Mouse (Mus musculus) erythroblast, embryonic 14.5 days (primary cell): ENCODE results near the gene Dhrs1. TPM values are rescaled to one million over a fixed set of nuclear protein-coding genes. Genes with fewer than 3 reads are reported as not detected.
A peak's percentile ranks its signal among the peaks of the same experiment; 100 is the strongest.
"Not testable (repeated sequence)": the region's sequence is repeated elsewhere in the genome, so short reads cannot be mapped to it uniquely, and the experiment has no call there.

Source experiments
- H3K27me3 ChIP-seq: 2 replicates; pipeline ENCODE4 v1.6.1; 2012; ENCODE audit warnings: inconsistent platforms; ENCODE audit not compliant: control insufficient read depth
- H3K36me3 ChIP-seq: 2 replicates; pipeline ENCODE4 v1.6.1; 2012; ENCODE audit warnings: mild to moderate bottlenecking, inconsistent platforms; ENCODE audit not compliant: control insufficient read depth
- H3K4me1 ChIP-seq: 2 replicates; pipeline ENCODE4 v1.6.1; 2012; ENCODE audit warnings: inconsistent platforms; ENCODE audit not compliant: control insufficient read depth
- H3K4me3 ChIP-seq: replicated peaks from 2 replicates; pipeline ENCODE3; 2012; ENCODE audit warnings: moderate library complexity, mild to moderate bottlenecking, inconsistent platforms
- H3K9me3 ChIP-seq: 2 replicates; pipeline ENCODE4 v1.6.1; 2012; ENCODE audit warnings: low read length, inconsistent platforms, mixed read lengths; ENCODE audit not compliant: control insufficient read depth
- GATA1 ChIP-seq: IDR thresholded peaks from 2 replicates; pipeline ENCODE4 v1.6.1; 2012; ENCODE audit warnings: low read length, inconsistent platforms, mixed read lengths
- TAL1 ChIP-seq: IDR thresholded peaks from 3 replicates; pipeline ENCODE4 v1.6.1; 2012; ENCODE audit warnings: low read length, inconsistent platforms, mixed read lengths
- polyA plus RNA-seq: library from polyadenylated mRNA; stranded (reverse); fragments of >175 nt; gene quantifications from 2 replicates; pipeline ENCODE4 v1.2.3, GENCODE M21; 2012

The Dhrs1 gene
- polyA plus RNA-seq, 1 experiment: not detected

DNA sequence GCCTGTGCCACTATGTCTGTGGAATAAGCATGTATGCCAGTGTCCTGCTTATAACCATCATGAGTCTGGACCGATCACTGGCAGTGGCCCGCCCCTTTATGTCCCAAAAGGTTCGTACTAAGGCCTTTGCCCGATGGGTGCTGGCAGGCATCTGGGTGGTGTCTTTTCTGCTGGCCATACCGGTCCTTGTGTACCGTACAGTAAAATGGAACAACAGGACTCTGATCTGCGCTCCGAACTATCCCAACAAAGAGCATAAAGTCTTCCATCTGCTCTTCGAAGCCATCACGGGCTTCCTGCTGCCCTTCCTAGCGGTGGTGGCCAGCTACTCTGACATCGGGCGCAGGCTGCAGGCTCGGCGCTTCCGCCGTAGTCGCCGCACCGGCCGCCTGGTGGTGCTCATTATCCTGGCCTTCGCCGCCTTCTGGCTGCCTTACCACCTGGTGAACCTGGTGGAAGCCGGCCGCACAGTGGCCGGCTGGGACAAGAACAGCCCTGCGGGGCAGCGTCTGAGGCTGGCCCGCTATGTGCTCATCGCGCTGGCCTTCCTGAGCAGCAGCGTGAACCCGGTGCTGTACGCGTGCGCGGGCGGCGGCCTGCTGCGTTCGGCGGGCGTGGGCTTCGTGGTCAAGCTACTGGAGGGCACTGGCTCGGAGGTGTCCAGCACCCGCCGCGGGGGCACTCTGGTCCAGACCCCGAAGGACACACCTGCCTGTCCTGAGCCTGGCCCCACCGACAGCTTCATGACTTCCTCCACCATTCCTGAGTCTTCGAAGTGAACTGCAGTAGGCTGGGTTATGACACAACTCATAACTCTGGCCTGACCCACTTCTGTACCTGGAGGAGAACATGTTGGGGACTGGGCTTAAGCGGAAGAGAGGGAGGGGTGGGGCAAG, 22.3 kb upstream of the Dhrs1 start:
- H3K36me3 ChIP-seq: no peaks in the 10 kb centered on the region
- H3K27me3 ChIP-seq: peaks cover 63% of the 10 kb centered on the region
- no peaks in the 10 kb centered on the region for H3K9me3 ChIP-seq
- peak overlapping the region; percentile 53 for H3K4me3 ChIP-seq
- TF ChIP-seq GATA1: no peak
- TF ChIP-seq TAL1: no peak
- H3K4me1 ChIP-seq: peaks cover 50% of the 10 kb centered on the region

DNA sequence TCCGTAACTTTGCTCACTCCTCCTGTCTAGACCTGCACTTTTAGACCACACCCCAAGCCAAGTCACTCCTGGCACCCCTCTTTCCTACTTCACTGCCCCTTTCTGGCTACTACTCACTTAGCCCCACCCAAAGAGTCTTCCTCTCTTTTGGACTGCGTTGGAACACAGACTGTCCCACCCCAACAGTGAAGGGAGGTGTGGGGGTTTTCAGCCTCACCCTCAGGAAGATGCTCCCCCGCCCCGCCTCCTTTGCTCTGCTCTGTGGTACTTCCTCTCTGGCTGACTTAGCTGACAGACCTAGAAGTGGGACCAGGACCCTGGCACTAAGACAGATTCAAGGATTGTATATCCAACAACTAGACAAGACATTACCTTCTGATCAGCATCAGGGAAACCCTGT, 20.2 kb upstream of the Dhrs1 start, which contains the start of gene Ltb4r1:
Gene Ltb4r1, plus strand, starts transcription at position 267 of the 400 bp plus-strand sequence.
- H3K4me1 ChIP-seq: peaks cover 56% of the 10 kb centered on the region
- peaks cover 74% of the 10 kb centered on the region for H3K27me3 ChIP-seq
- H3K36me3 ChIP-seq: no peaks in the 10 kb centered on the region

DNA sequence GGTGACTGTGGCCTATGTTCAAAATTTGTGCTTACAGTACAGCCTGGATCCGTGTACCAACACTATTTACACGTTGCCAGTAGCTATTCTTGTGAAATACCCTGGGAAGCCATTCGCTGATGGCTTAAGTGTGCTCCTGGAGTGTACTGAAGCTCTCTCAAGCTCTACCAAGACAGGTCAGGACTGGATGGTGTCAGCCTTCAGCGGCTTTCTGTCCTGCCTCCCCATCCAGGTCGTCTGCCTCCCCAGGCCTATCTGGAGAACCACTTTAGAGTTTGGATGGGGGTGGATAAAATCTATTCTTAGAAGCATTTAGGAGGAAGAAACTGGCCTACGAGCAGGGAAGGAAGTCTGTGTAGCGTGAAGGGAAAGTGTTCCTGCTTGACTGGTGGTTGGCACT, 17.7 kb upstream of the Dhrs1 start:
- Histone ChIP-seq H3K9me3 (no peaks in the 10 kb centered on the region; the same call in 1 of the 2 replicates), H3K4me1 (peaks cover 40% of the 10 kb centered on the region), H3K36me3 (no peaks in the 10 kb centered on the region), H3K27me3 (peaks cover 77% of the 10 kb centered on the region), H3K4me3 (no peak overlapping the region)
- no peak for TF ChIP-seq GATA1
- no peak for TF ChIP-seq TAL1

More for the DNA sequence above, 20.2 kb upstream of the Dhrs1 start, which contains the start of gene Ltb4r1:
- Histone ChIP-seq H3K9me3 (no peaks in the 10 kb centered on the region; the same call in 1 of the 2 replicates), H3K4me3 (no peak within 1 kb of the TSS)
- TF ChIP-seq TAL1 (no peak), GATA1 (no peak)

DNA sequence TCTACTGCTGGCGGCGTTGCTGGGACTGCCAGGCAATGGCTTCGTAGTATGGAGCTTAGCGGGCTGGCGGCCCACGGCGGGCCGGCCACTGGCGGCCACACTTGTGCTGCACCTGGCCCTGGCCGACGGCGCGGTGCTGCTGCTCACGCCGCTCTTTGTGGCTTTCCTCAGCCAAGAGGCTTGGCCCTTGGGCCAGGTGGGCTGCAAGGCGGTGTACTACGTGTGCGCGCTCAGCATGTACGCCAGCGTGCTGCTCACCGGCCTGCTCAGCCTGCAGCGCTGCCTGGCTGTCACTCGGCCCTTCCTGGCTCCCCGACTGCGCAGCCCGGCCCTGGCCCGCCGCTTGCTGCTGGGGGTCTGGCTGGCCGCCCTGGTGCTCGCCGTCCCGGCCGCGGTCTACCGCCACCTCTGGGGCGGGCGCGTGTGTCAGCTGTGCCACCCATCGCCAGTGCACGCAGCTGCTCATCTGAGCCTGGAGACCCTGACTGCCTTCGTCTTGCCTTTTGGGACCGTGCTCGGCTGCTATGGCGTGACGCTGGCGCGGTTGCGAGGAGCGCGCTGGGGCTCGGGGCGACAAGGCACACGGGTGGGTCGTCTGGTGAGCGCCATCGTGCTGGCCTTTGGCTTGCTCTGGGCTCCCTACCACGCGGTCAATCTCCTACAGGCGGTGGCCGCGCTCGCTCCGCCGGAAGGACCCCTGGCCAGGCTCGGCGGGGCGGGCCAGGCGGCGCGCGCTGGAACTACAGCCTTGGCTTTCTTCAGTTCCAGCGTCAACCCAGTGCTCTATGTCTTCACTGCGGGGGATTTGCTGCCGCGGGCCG, 16.7 kb upstream of the Dhrs1 start:
- Histone ChIP-seq H3K9me3 (no peaks in the 10 kb centered on the region; the same call in 1 of the 2 replicates), H3K36me3 (no peaks in the 10 kb centered on the region), H3K4me1 (peaks cover 34% of the 10 kb centered on the region), H3K27me3 (peaks cover 67% of the 10 kb centered on the region), H3K4me3 (peak overlapping the region; percentile 54)
- TF ChIP-seq TAL1 (no peak), GATA1 (no peak)

DNA sequence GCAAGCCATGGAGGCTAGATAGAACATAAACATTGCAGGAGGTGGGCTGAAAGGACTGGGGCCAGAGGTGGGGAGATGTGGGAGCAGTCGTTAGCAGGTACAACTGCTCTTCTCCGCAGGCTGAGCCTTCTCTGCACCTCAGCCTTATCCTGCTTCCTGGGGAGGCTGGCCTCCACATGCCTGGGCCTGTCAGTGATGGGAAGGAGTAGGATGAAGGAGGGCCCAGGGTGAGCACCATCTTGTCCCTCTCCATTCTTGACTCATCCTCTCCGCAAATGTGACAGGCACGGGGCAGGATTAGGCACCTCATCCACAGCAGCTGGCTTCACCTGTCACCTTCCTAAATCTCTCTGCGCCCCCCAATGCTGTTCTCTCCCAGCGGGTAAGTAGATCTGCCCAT, 15.7 kb upstream of the Dhrs1 start, which contains the start of gene Ltb4r2:
Gene Ltb4r2, plus strand, starts transcription at position 266 of the 400 bp plus-strand sequence.
- peaks cover 59% of the 10 kb centered on the region for H3K27me3 ChIP-seq
- TF ChIP-seq GATA1 (no peak), TAL1 (no peak)
- H3K9me3 ChIP-seq: no peaks in the 10 kb centered on the region; the same call in 1 of the 2 replicates
- H3K4me3 ChIP-seq: peak within 1 kb of the TSS; percentile 54
- H3K4me1 ChIP-seq: peaks cover 29% of the 10 kb centered on the region
- peaks cover 5% of the 10 kb centered on the region for H3K36me3 ChIP-seq

GRCm38 (mm10) chr14:55760156-55760555, 14.7 kb upstream of the Dhrs1 start:
- H3K4me3 ChIP-seq, H3K9me3 ChIP-seq: not testable (repeated sequence)
- Histone ChIP-seq H3K4me1 (peaks cover 25% of the 10 kb centered on the region), H3K27me3 (peaks cover 50% of the 10 kb centered on the region), H3K36me3 (peaks cover 15% of the 10 kb centered on the region)

DNA sequence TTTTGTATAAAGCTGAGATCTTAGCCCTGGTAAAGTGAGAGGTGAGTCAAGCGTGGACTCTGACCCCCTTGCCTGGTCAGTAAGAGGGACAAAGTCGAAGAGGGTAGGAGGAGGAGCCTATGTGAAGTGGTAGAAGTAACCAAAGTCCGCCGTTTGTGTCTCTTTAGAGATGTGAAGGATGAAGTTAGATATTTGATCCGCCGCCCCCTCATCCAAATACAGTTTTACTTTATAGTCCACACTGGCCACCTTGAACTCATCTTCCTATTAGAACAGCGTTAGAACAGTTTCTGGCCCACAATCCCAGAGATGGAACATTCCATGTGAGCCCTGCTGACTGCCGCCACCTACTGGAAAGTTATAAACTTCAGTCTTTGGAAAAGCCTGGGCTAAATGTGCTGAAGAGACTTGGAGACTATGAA, 12.9 kb upstream of the Dhrs1 start, which contains the start of gene Cideb:
Gene Cideb, minus strand, starts transcription at position 96 of the 422 bp plus-strand sequence.
- Histone ChIP-seq H3K27me3 (peaks cover 32% of the 10 kb centered on the region), H3K36me3 (peaks cover 33% of the 10 kb centered on the region), H3K4me3 (peak within 1 kb of the TSS; percentile 36), H3K4me1 (peaks cover 21% of the 10 kb centered on the region), H3K9me3 (no peaks in the 10 kb centered on the region; the same call in 1 of the 2 replicates)
- TF ChIP-seq TAL1: no peak
- no peak for TF ChIP-seq GATA1

- TF ChIP-seq GATA1 (no peak), TAL1 (no peak)
- Histone ChIP-seq H3K4me3 (peak overlapping the region; percentile 32), H3K36me3 (peaks cover 41% of the 10 kb centered on the region), H3K4me1 (peaks cover 21% of the 10 kb centered on the region), H3K9me3 (no peaks in the 10 kb centered on the region; the same call in 1 of the 2 replicates), H3K27me3 (peaks cover 24% of the 10 kb centered on the region)
These were observed 12.1 kb upstream of the Dhrs1 start for GRCm38 (mm10) chr14:55757566-55757965.
